Mouse (Mus musculus): ENCODE measurements around the gene Hoxc6.
A peak's percentile ranks its signal among the peaks of the same experiment; 100 is the strongest.

Hoxc6 gene

DNA sequence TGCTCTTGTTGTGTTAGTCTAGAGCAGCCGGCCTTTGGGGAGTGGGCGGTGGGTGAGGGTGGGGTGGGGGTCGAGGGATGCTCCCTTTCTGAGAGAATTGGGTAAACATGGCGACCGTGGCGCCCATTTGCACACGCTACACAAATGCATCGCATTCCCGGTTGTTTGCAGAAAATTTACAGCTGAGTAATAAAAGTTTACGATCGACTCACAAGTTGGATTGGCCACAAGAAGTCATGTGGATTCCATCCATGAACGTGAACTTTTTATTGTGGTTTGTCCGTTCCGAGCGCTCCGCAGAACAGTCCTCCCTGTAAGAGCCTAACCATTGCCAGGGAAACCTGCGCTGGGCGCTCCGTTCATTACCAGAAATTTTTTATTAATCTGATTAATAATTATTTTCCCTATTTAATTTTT lies at the start of gene Hoxc6:
Gene Hoxc6, plus strand, starts transcription at position 319 of the 417 bp plus-strand sequence.
- DNase-seq, result no peak

DNA sequence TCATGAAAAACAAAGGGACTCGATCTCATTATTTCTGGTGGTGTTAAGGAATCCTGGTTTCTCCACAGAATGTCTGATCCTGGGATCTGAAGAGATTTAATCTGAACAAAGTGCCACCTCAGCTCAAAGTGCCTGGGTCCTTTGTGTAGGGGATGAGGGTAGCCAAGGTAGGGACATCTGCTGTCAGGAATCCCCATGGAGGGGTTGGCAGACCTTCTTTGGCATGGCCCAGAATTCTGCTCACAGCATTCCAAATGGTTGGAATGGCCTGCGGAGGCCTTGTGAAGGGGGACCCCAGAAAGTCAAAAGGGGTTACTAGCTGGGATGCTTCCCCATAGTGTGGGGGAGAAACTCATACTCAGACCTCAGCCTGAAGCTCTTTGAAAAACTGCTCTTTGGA lies 49.2 kb upstream of the Hoxc6 start:
- DNase-seq, result no peak

DNA sequence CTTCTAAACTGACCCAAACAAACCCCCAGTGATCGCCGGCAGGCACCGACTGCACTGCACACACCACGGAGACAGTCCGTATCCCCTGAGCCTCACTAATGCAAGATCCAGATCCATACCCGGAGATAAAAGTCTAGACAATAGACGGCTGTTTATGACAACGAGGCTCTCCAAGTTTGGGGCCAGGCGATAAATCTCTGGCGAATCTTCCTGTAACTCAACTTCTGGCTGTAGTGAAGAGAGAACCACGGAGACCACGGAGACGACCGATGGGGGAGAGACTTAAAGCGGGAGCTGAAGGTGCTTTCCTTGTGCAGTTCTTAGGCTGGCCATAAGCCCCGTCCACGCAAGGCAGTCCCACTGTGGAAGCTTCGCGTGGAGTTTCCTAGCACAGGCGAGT lies 48.4 kb upstream of the Hoxc6 start:
- no peak for DNase-seq

DNA sequence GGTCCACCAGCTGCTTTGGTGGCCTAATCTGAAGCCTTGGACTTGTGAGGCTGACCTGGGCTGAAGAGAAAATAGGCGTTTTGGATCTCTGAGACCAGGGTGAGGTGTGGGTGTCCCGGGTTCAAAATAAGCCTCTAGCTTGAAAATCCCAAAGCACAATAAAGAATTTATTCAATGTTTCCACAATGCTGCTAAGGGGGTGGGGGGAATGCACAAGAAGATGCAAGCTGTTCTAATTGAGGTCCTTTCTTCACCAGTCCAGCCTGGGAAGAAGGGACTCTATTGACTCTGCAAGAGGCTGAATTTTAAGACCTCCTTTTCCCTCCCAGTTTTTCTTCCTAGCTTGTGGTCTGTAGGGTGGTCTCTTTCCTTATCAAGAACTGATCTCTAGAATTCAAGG lies 47.2 kb upstream of the Hoxc6 start:
- no peak for DNase-seq

DNA sequence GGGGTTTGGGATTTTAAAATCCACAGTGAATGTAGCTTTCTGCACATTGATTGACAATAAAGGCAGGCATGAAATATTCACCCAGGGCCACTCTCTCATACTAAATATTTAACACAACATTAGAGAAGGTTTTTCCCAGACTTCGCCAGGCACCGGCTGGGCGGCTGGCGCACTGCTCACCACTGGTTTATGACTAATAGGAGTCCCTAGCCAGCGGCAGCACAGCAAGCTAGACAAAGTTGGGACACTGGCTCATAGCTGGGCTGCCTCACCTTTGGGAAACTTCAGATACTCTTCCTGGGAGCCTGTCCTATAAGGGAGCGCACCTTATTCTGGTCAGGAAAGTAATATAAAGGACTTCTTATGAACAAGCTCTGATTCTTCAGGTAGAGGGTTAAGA lies 44.5 kb upstream of the Hoxc6 start:
- no peak for DNase-seq

DNA sequence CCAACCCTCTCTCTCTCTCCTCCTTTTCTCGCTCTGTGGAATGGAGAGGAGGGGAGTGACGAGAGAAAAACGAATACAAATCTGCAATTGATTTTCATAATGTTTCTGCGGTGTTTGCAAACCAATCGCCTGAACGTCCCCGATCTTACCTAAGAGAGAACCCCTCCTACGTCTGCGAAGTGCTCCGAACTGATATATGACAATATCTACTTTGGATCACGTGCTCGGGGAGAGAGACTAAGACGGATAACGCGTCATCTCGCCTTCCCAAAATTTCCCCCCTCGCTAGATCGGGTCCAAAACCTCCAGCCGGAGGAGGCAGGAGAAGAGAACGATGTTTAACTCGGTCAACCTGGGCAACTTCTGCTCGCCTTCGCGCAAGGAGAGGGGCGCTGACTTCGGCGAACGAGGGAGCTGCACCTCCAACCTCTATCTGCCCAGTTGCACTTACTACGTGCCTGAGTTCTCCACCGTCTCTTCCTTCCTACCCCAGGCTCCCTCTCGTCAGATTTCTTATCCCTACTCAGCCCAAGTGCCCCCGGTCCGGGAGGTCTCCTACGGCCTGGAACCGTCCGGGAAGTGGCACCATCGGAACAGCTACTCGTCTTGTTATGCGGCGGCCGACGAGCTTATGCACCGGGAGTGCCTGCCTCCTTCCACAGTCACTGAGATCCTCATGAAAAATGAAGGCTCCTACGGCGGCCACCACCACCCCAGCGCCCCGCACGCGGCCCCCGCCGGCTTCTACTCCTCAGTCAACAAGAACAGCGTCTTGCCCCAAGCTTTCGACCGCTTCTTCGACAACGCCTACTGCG lies 43.7 kb upstream of the Hoxc6 start, which contains the start of gene Hoxc11:
Gene Hoxc11, plus strand, starts transcription at position 236 of the 815 bp plus-strand sequence.
- no peak for DNase-seq

DNA sequence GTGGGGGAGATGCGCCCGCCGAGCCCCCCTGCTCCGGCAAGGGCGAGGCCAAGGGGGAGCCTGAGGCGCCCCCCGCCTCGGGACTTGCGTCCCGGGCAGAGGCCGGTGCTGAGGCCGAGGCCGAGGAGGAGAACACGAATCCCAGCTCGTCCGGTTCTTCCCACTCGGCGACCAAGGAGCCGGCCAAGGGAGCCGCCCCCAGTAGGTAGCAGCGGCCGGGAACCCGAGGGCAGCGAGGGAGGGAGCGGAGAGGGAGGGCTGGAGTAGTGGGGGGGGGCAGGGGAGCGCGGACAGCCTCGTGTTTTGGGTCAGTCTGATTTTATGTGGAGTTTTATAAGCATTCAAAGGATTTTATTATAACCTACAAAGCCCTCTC lies 43.1 kb upstream of the Hoxc6 start:
- DNase-seq, result no peak

DNA sequence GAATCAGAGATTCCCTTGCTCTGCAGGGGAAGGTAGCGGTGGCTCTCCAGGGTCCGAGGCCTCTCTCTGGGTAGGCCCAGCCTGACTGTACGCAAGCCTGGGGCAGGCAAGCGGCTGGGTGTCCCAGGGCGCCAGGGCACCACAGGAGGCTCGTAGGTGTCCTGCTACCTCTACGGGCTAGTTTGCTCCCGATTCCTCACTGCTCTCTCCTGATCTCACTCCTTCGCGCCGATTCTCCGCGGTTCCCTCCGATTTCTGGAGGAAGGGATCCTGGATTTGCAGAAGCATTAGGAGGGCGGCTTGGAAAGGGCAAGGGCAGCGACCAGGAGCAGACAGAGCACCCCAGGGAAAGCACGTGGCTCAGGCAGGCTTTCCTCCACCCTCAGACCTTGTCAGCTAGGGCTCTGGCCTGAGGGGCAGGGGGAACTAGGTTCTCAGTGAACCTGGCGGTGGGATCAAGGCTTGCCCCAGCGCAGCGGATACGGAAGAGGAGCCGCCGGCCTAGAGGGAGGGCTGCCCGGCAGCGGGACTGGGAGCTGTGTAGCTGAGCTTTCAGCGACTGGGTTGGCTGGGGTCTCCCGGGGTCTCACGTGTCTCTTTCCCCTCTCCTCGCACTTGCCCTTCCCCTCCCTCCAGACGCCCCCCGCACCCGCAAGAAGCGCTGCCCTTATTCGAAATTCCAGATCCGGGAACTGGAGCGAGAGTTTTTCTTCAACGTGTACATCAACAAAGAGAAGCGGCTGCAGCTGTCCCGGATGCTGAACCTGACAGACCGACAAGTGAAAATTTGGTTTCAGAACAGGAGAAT lies 42.0 kb upstream of the Hoxc6 start:
- DNase-seq, result no peak

DNA sequence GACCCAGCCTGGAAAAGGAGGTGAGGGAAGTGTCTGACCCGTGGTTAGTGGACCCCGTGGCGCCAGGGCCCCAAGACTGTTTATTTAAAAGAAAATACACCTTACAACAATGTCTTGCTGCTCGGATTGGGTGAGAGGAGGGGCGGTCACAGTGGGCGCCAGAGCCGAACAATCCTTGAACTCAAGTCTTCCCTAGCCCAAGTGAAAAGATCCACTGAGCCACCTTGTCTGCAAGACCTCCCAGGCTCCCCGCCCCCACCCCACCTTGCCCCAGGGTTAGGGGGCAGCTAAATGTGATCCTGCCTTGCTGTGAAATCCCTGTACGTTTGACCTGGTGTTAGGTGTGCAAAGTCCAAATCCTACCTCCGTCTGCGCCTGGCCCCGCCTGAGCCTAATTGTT lies 41.2 kb upstream of the Hoxc6 start:
- DNase-seq, result no peak

DNA sequence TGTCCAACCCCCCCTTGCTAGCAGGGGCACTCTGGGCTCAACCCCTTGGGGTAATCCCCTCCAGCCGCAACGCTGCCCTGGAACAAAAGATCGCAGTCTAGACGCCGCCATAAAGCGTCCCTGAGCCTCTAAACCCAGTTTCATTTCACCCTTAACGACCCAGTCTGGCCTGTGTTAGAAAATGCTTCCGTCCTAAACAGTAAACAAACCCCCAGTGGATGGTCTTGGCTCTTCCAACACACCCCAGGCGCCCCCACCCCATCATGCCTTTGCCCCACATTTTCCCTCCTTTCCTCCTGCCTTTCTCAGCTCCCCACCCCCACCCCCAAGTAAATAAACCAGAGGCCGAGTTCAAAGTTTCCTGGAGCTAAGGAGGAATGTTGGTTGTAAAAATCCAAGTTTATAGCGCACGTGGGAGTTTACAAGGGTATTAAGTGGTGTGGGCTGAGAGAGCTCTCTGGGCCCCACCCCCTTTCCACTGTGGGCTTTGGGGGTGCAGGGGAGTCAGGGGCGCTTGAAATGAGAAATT lies 38.3 kb upstream of the Hoxc6 start:
- no peak for DNase-seq

DNA sequence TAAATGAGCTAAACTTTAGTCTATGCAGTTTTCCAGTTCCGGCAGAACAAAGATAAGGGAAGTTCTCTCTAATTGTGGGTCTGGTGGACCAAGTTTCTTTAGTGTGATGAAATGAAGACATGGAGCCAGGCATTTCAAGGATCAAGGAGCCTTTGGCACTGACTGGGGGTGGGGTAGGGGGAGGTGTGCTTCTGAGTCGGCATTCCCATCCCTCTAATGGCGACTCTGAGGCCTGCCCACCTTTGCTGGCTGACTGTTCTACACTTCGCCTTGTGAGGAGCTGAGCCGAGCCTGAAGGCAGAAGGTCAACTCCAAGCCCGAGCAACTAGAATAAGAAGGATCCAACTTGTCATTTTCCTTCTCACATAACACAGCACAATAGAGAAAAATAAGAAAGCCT lies 36.3 kb upstream of the Hoxc6 start:
- no peak for DNase-seq

DNA sequence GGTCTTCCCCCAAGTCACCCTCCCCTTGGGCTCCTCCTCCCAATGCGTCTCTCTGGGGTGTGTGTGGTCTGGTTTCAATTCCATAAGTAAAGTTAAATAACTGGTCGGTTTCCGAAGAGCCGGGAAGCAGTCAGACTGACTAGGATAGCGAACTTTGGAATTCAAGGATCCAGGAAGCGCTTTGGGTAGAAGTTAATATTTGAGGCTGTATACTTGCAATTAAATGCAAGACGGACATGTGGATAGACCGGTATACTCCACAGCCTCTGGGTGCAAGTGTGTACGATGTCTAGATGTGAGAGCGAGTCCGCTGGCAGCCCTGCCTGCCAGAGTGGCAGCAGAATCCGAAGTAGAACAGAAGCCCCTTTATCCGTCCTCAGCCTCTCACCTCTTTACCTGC lies 35.6 kb upstream of the Hoxc6 start:
- DNase-seq, result no peak

DNA sequence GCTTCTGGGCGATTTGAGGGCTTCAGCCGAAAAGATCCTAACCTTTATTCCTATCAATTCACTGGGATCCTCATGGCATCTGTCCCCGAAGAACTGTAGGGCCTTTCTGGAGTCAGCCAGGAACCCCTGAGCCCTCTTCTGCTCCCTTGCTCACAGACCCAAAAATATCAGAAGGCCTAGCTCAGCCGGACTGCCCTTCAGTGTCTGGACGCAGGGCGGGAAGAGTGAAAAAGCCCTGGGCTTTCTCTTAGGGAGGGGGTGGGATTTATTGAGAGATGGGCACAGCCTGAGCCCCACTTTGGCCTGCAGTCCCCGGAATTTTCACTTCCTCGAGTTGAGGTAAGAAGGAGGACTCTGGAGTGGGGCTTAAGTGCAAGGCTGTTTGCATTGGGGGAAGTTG lies 34.8 kb upstream of the Hoxc6 start:
- DNase-seq, result no peak

DNA sequence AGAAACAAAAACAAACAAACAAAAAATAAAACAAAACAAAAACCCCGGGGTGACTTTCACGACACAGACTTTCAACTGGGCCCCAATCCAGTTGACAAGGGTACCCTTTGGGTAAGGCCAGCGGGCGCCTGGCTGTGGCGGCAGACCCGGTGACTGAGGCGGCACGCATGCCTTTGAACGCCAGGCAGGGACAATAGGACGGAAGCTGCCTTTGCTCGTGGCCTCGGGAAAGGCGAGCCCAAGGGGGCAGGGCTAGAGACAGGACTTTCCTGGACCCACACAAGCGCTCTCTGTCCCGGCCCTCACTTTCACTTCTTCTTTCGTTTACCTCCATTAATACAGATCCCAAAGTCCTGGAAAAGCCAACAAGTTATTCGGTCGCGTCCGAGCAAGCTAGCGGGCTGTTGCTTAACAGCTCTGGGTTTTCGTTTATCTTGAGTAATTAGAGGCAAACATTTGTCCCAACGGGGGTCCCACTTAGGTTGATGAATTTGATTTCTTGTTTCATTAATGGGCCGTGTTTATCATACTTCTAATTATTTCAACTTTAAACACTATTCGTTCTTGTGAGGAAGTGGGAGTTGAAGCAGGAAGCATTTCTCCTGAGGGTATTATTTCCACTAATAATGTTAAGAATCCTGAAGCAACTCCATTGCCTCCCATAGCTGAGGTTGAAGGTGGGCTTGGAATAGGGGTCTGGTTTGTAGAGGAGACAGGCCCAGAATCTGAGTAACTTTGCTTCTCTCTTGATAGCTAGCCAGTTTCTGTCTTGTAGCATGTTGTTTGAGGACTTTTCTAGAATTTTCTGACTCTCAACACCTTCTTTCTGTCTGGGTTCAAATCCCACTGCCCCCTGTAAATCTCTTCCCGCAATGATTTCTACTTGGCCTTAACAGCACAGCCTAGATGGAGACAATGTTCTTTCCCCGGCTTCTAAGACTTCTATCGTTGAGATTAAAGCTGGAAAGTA lies 34.1 kb upstream of the Hoxc6 start:
- DNase-seq, result no peak

DNA sequence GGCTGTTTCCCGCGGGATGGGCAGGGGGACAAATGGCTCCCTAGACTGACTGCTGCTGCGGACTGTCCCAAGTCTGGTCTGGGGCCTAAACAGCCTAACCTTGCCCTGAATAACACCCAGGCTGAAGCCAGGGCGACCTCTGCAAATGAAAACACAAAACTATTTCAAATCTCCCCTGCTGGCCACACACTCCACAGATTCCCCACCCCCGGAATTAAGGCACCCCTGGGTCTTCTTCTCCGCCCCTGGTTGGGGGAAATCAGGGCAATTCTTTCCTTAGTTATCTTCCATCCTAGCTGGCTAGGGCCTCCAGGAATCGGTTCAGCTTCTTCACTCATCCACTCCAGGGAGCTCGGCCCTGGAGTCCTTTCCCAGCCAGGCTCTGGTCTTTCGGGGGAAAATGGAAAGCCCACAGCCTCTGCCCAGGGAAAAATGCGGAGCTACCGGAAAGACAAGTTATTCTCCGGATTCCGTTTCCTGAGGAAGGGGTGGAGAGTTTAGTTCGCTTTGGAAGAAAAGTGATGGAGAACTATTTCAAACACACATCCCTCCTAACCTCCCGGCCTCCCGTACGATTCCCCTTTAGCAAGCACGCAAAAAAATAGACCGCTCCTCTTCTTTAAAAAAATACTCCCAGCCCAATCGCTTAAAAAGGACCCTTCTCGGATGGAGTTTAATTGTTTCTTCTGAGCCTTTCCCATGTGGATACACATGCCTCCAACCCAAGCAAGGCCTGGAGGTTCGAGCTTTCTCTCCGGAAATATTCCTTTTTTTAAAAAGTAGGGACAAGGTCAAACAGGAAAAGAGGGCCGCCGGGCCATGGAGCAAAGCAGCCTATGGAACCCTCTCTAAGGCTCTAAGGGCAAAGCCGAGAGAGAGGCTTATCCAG lies 32.8 kb upstream of the Hoxc6 start:
- no peak for DNase-seq

DNA sequence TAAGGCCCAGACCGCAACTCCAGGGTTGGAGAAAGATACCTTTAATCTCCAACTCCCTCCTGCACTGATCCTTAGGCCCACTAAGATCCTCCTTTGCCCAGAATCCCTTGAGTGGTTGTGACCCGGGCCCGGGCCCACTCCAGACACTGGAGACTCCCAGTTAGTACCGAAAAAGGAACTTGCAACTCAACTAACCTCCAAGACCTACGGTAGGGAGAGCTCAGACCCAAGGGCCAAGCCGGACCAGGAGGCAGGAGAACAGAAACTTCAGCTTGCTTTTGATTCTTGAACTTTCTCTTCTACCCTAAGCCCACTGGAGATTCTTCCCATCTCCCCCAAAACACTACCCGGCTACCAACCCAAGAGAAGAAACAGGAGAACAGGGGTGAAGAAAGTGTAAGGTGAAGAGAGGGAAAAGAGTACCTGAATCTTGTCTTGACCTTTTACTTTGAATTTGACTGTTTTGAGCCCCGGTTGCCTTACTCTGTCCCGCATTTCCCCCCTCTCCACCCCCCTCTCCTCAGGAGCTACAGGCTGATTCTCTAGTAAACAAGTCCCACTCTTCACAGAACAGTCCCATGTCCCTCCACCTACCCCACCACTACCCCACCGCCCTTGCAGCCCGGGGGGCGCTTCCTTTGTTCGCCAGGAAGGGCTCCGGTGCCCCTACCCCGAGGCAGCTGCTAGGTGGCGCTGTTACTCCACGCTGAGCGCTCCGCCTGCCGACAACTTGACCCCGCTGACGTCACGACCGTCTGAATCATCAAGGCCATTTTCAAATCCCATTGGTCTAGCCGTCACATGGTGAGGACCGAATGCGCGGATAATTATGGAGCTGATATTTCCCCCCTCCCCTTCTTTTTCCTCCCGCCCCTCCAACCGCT lies 31.9 kb upstream of the Hoxc6 start:
- DNase-seq, result peak; percentile 68

DNA sequence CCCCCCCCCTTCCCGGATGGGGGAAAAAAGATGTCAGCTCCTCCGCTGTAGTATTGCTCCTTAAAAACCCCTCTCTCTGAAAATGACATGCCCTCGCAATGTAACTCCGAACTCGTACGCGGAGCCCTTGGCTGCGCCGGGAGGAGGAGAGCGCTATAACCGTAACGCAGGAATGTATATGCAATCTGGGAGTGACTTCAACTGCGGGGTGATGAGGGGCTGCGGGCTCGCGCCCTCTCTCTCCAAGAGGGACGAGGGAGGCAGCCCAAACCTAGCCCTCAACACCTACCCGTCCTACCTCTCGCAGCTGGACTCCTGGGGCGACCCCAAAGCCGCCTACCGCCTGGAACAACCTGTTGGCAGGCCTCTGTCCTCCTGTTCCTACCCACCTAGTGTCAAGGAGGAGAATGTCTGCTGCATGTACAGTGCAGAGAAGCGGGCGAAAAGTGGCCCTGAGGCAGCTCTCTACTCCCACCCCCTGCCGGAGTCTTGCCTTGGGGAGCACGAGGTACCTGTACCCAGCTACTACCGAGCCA lies 31.2 kb upstream of the Hoxc6 start, which contains the start of gene Hoxc10:
Gene Hoxc10, plus strand, starts transcription at position 21 of the 536 bp plus-strand sequence.
- DNase-seq, result no peak

DNA sequence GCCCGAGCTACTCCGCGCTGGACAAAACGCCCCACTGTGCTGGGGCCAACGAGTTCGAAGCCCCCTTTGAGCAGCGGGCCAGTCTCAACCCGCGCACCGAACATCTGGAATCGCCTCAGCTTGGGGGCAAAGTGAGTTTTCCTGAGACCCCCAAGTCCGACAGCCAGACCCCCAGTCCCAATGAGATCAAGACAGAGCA lies 30.8 kb upstream of the Hoxc6 start, which contains the start of gene Hoxc5:
Gene Hoxc5, plus strand, starts transcription at position 132 of the 199 bp plus-strand sequence.
- DNase-seq, result no peak

DNA sequence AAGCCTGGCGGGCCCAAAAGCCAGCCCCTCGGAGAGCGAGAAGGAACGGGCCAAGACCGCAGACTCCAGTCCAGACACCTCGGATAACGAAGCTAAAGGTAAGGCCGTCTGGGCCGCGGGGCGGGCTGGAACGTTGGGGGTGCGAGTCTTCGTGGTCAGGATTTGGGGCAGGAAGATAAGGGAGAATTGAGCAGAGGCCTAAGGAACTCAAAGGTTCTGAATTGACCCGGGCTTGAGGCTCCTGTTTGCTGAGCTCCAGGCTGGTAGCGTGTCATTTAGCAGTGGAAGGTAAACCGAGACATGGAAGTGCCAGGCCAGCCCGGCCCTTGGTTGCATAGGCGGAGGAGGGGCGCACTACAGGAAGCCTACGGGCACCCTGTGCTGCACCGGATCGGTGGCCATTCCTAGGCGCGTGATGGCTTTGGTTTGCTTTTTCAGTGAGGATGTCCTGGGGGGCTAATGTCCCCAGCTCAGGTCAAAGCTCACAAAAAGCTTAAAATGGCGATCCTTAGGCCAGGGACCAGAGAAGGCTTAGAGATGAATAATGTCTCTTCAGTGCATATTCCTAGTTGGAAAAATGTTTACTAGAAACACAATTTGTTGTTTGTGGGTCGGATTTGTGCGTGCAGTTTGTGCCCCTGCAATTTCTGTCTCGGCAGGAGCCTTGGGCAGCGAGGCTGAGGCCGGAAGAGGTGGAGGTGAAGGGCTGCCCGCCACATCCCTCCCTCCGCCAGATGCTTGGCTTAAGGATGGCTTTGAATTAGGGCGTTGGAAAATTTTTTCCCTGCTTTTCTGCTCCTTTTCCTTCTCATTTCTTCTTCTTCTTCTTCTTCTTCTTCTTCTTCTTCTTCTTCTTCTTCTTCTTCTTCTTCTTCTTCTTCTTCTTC lies 30.3 kb upstream of the Hoxc6 start:
- DNase-seq, result no peak

All from liver (tissue).